In genomic region chr15:26469901-26470383, GRCm38 (mm10) we compare ENCODE assay signal across 8 mouse cellular contexts.
DNase-seq lines count a peak whose midpoint lies in the region; ATAC-seq and TF ChIP-seq lines count a peak whose summit lies in the region.

No protein-coding gene starts in this region.

- no peaks in the 10 kb centered on the region for H3K27me3 ChIP-seq in lung, embryonic 16.5 days (ENCODE audit: control insufficient read depth, insufficient read depth, low read depth, low read length)

- no peak overlapping the region for H3K27ac ChIP-seq in cortical plate, adult 2 months (ENCODE audit: insufficient read depth, low read length)
- H3K27ac ChIP-seq in lung, embryonic 16.5 days (ENCODE audit: low read length), result no peak overlapping the region

- peak; percentile 7 for DNase-seq in testis, postnatal 14 days (ENCODE audit: low spot score)
- no peak for DNase-seq in testis, postnatal 10 days (ENCODE audit: low spot score)
- peak; percentile 5 to 6 for DNase-seq in heart, postnatal 36 days
- peak; percentile 4 to 21 for DNase-seq in kidney, postnatal 4 days
- DNase-seq in right cerebral cortex, postnatal 10 days (ENCODE audit: low spot score in 2 of 2), result peak; percentile 37 to 39
- no peak for DNase-seq in spleen, postnatal 4 days (ENCODE audit: low spot score in 2 of 2)

- TF ChIP-seq POLR2A in cortical plate, adult 2 months (IDR thresholded peaks at IDR 0.05; ENCODE audit: extremely low read depth, insufficient read depth, low read length), result no peak

- ATAC-seq in lung, embryonic 16.5 days (ENCODE audit: low read depth), result peak; percentile 45; the same call in 1 of the 2 replicates

- no peak overlapping the region for H3K4me2 ChIP-seq in lung, embryonic 16.5 days (ENCODE audit: low read depth, low read length)

- peak; percentile 72 for TF ChIP-seq CTCF in cortical plate, adult 2 months (IDR thresholded peaks at IDR 0.05; ENCODE audit: extremely low read depth, insufficient read depth, low read length)

- intact Hi-C loops in heart, postnatal 36 days (cut with DNase I), result loop anchor here (1.0 to 5.0 kb wide), 3 partner anchors 152 to 767 kb away; no protein-coding TSS in a partner anchor

- 6% methylated on average over 8 of the region's 8 CpGs for WGBS in lung, embryonic 16.5 days

- H3K4me3 ChIP-seq in cortical plate, adult 2 months (ENCODE audit: insufficient read depth, low read length), result no peak overlapping the region
- no peak overlapping the region for H3K4me3 ChIP-seq in lung, embryonic 16.5 days (ENCODE audit: low read length)

- H3K9ac ChIP-seq in lung, embryonic 16.5 days (ENCODE audit: low read length), result no peak overlapping the region

- H3K4me1 ChIP-seq in cortical plate, adult 2 months (ENCODE audit: control insufficient read depth, insufficient read depth, low read length), result no peaks in the 10 kb centered on the region
- H3K4me1 ChIP-seq in lung, embryonic 16.5 days (replicated peaks; ENCODE audit: control insufficient read depth, insufficient read depth, low read length), result no peaks in the 10 kb centered on the region

- H3K36me3 ChIP-seq in lung, embryonic 16.5 days (ENCODE audit: control insufficient read depth, insufficient read depth, low read length), result no peaks in the 10 kb centered on the region

- no peaks in the 10 kb centered on the region for H3K9me3 ChIP-seq in lung, embryonic 16.5 days (ENCODE audit: control insufficient read depth, low read length)

Comparison
In these comparisons a context has a peak if more than half of its experiments do, and no peak if none do; other contexts are left out.
1. DNase-seq: peak in testis, postnatal 14 days (single experiment), heart, postnatal 36 days (2 of 2), kidney, postnatal 4 days (2 of 2) and right cerebral cortex, postnatal 10 days (2 of 2); none in testis, postnatal 10 days (single experiment) and spleen, postnatal 4 days (0 of 2).